Comparison of ENCODE assay signal across 9 mouse cellular contexts in genomic region chr1:75387469-75387928, GRCm38 (mm10). TPM values are rescaled to one million over a fixed set of nuclear protein-coding genes. Genes with fewer than 3 reads are reported as not detected.
DNase-seq lines count a peak whose midpoint lies in the region; ATAC-seq and TF ChIP-seq lines count a peak whose summit lies in the region.
"Had no signal": no experiment of that assay in that cellular context is flagged by ENCODE, and none has a peak within 500 bp of the region (broad histone marks: within the 10 kb centered on the region; RNA-seq: fewer than 3 reads in every experiment).

No protein-coding gene starts in this region.

- H3K4me1 ChIP-seq in E14TG2a.4 (replicated peaks; ENCODE audit: low read depth, low read length) = peaks cover 53% of the 10 kb centered on the region
- peaks cover 36% of the 10 kb centered on the region for H3K4me1 ChIP-seq in forebrain, embryonic 16.5 days (replicated peaks; ENCODE audit: control insufficient read depth, insufficient read depth, low read length)
- peaks cover 30% of the 10 kb centered on the region for H3K4me1 ChIP-seq in limb, embryonic 11.5 days (ENCODE audit: control insufficient read depth, insufficient read depth, low read length)

- DNase-seq in adrenal gland, postnatal 14 days = peak; percentile 44
- no peak for DNase-seq in adrenal gland, postnatal 4 days (ENCODE audit: low spot score in 2 of 2)
- DNase-seq in limb, embryonic 11.5 days (ENCODE audit: low spot score) = no peak
- no peak for DNase-seq in urinary bladder, postnatal 4 days (ENCODE audit: low spot score in 2 of 2)
- no peak for DNase-seq in kidney, postnatal 14 days
- DNase-seq: adrenal gland, postnatal 10 days had no signal

- H3K36me3 ChIP-seq in E14TG2a.4 (ENCODE audit: insufficient read depth, low read length) = no peaks in the 10 kb centered on the region
- no peaks in the 10 kb centered on the region for H3K36me3 ChIP-seq in forebrain, embryonic 16.5 days (ENCODE audit: control insufficient read depth, insufficient read depth)
- no peaks in the 10 kb centered on the region for H3K36me3 ChIP-seq in limb, embryonic 11.5 days (ENCODE audit: control insufficient read depth, insufficient read depth, low read length)

- no peak overlapping the region for H3K27ac ChIP-seq in forebrain, embryonic 16.5 days (ENCODE audit: low read length)
- H3K27ac ChIP-seq in limb, embryonic 11.5 days (replicated peaks; ENCODE audit: low read depth, low read length) = no peak overlapping the region

- TF ChIP-seq CTCF in E14TG2a.4 (conservative IDR thresholded peaks at IDR 0.05; ENCODE audit: low read length) = no peak

- H3K4me3 ChIP-seq in E14TG2a.4 (replicated peaks; ENCODE audit: low read length) = peak overlapping the region; percentile 69
- H3K4me3 ChIP-seq in forebrain, embryonic 16.5 days (replicated peaks; ENCODE audit: low read length) = peak overlapping the region; percentile 38
- H3K4me3 ChIP-seq in limb, embryonic 11.5 days (ENCODE audit: low read depth, low read length) = peak overlapping the region; percentile 27; the same call in 1 of the 2 replicates

- no peaks in the 10 kb centered on the region for H3K9me3 ChIP-seq in E14TG2a.4 (ENCODE audit: low read length)
- H3K9me3 ChIP-seq in forebrain, embryonic 16.5 days (ENCODE audit: control insufficient read depth, low read length) = no peaks in the 10 kb centered on the region
- H3K9me3 ChIP-seq in limb, embryonic 11.5 days (ENCODE audit: control insufficient read depth, low read length) = no peaks in the 10 kb centered on the region

- H3K9ac ChIP-seq in forebrain, embryonic 16.5 days (replicated peaks; ENCODE audit: low read depth, low read length) = no peak overlapping the region; the same call in 1 of the 2 replicates
- no peak overlapping the region for H3K9ac ChIP-seq in limb, embryonic 11.5 days (ENCODE audit: low read length)

- H3K27me3 ChIP-seq in E14TG2a.4 (ENCODE audit: insufficient read depth, low read length) = peaks cover 97% of the 10 kb centered on the region
- H3K27me3 ChIP-seq in forebrain, embryonic 16.5 days (replicated peaks; ENCODE audit: control insufficient read depth, insufficient read depth, low read length) = peaks cover 32% of the 10 kb centered on the region
- H3K27me3 ChIP-seq in limb, embryonic 11.5 days (ENCODE audit: control insufficient read depth, insufficient read depth, low read length) = peaks cover 35% of the 10 kb centered on the region

- 0 out of 2 replicates have a peak, but pooled peaks have one; percentile 3 for ATAC-seq in forebrain, embryonic 16.5 days
- ATAC-seq in limb, embryonic 11.5 days (ENCODE audit: insufficient number of reproducible peaks, low FRiP score, low TSS enrichment, low read depth) = 0 out of 2 replicates have a peak, but pooled peaks have one; percentile 14
- no peak for ATAC-seq in megakaryocyte, adult 5-6 weeks (ENCODE audit: poor library complexity, severe bottlenecking)

- no peak overlapping the region; the same call in 1 of the 2 replicates for H3K4me2 ChIP-seq in forebrain, embryonic 16.5 days (ENCODE audit: low read length)
- peak overlapping the region; percentile 49; the same call in 1 of the 2 replicates for H3K4me2 ChIP-seq in limb, embryonic 11.5 days (ENCODE audit: low read depth, severe bottlenecking)

- 11% methylated on average over 7 of the region's 7 CpGs for WGBS in forebrain, embryonic 16.5 days
- WGBS in limb, embryonic 11.5 days = 25% methylated on average over 7 of the region's 7 CpGs

RNA-seq across cellular contexts. Expression of gene Speg, which starts 12.4 kb away (rescaled TPM):
- 11.0 and 18.3 TPM in 2 replicates for total RNA-seq in adrenal gland, postnatal 14 days (2021)
- 10 to 100 TPM; 32.4 to 33.7 TPM for total RNA-seq in adrenal gland, postnatal 4 days (2021)
- 10.7 and 12.9 TPM in 2 replicates for polyA plus RNA-seq in forebrain, embryonic 16.5 days (2015; fragmentation: Nextera tagmentation; extraction: Ambion mirVana)
- polyA plus RNA-seq in limb, embryonic 11.5 days (2014; fragmentation: Nextera tagmentation; extraction: Ambion mirVana) = 32.9 and 33.6 TPM in 2 replicates
- total RNA-seq in megakaryocyte, adult 5-6 weeks (2015) = not detected in 2 replicates
- 0.11 TPM in 1 of 2 replicates, not detected in the other for total RNA-seq in megakaryocyte, adult 5-6 weeks (2017)

RNA-seq across cellular contexts. Expression of gene Des, which starts 27.4 kb away (rescaled TPM):
- 19.8 and 26.9 TPM in 2 replicates for total RNA-seq in adrenal gland, postnatal 14 days (2021)
- total RNA-seq in adrenal gland, postnatal 4 days (2021) = 10 to 100 TPM; 40.5 to 78.8 TPM
- 1.2 and 1.5 TPM in 2 replicates for polyA plus RNA-seq in forebrain, embryonic 16.5 days (2015; fragmentation: Nextera tagmentation; extraction: Ambion mirVana)
- polyA plus RNA-seq in limb, embryonic 11.5 days (2014; fragmentation: Nextera tagmentation; extraction: Ambion mirVana) = 5.0 and 5.3 TPM in 2 replicates
- not detected in 2 replicates for total RNA-seq in megakaryocyte, adult 5-6 weeks (2015)
- not detected in 2 replicates for total RNA-seq in megakaryocyte, adult 5-6 weeks (2017)

RNA-seq across cellular contexts. Expression of gene Gmppa, which starts 48.2 kb away (rescaled TPM):
- 58.8 and 74.2 TPM in 2 replicates for total RNA-seq in adrenal gland, postnatal 14 days (2021)
- 10 to 100 TPM; 71.3 to 82.4 TPM for total RNA-seq in adrenal gland, postnatal 4 days (2021)
- 86.4 and 93.1 TPM in 2 replicates for polyA plus RNA-seq in forebrain, embryonic 16.5 days (2015; fragmentation: Nextera tagmentation; extraction: Ambion mirVana)
- 44.9 and 49.9 TPM in 2 replicates for polyA plus RNA-seq in limb, embryonic 11.5 days (2014; fragmentation: Nextera tagmentation; extraction: Ambion mirVana)
- total RNA-seq in megakaryocyte, adult 5-6 weeks (2015) = 71.8 and 79.4 TPM in 2 replicates
- 56.5 and 58.9 TPM in 2 replicates for total RNA-seq in megakaryocyte, adult 5-6 weeks (2017)

Comparison
In these comparisons a context has a peak if more than half of its experiments do, and no peak if none do; other contexts are left out.
1. RNA of gene Speg, which starts 12.4 kb away (total RNA-seq): 32.4 to 33.7 TPM in adrenal gland, postnatal 4 days and 11.0 to 18.3 TPM in adrenal gland, postnatal 14 days; 0.11 TPM in megakaryocyte, adult 5-6 weeks; every median in the first group is over 10 times any median in the second.
2. RNA of gene Des, which starts 27.4 kb away (total RNA-seq): 40.5 to 78.8 TPM in adrenal gland, postnatal 4 days and 19.8 to 26.9 TPM in adrenal gland, postnatal 14 days; not detected in megakaryocyte, adult 5-6 weeks; every median in the first group is over 10 times any median in the second.
3. Peak in every context shown above with its lines, with median percentiles within 50 percentile points of each other: H3K4me3 ChIP-seq.